Mouse (Mus musculus) frontal cortex, postnatal 10 days (tissue): Measurements from ENCODE around the gene Diras1.
"Not testable (repeated sequence)": the region's sequence is repeated elsewhere in the genome, so short reads cannot be mapped to it uniquely, and the experiment has no call there.

Experiments
- DNase-seq, 2 experiments: peaks; one replicate each; pipeline ENCODE4 v3.0.0; 2022; ENCODE audit warnings: low spot score in 2 of 2, mixed read lengths in 1 of 2

Gene Diras1

DNA sequence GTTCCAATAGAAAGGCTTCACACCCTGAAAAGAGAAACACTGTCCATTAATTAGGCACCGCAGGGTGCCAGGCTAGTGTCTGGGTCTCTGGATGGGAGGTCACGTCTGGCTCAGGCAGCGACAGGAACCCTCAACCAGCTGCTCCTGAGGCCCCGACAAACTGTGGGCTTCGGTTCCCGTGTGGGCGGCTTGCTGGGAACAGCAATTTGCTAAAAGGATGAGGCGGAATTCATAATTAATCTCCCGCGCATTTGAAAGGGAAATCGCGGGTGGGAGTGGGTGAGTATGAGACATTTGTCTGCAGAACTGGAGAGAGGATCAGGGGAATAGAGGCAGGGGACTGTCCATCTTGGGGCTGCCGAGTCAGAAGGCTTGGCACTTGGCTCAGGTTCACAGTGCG, 27.4 kb downstream of the Diras1 start:
- DNase-seq: no peak

DNA sequence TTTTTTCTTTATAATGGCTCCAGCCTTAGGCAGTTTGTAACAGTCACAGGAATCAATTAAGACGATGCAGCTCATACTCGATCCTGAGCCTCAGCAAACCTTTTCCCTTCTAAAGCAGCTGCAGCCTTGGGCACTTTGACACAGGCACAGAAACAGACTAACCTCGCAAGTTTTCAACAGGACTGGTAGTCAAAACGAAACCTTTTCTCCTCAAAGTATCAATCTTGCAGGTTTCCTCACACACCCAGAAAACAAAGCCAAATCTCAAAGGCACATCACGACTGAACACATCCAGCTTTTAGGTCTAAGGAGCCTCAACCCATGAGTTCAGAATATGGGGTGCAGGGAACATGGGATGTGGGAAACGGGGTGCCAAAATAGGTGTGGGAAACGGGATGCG, 28.1 kb downstream of the Diras1 start:
- no peak for DNase-seq

DNA sequence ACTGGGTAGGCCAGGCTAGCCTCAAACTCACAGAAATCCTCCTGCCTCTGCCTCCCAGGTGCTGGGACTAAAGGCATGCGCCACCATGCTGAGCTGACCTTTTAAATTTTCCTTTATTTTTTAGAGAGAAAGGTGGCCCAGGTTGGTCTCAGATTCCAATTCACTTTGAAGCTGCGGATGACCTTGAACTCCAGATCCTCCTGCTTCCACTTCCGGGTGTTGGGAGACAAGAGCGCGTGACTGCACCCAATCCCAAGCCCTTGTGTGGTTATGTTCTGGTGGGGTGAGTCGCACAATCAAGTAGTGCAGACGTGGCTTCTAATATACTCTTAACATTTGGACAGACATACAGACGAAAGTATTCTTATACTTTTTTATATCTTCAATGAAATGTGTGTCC, 29.0 kb downstream of the Diras1 start:
- DNase-seq: no peak

DNA sequence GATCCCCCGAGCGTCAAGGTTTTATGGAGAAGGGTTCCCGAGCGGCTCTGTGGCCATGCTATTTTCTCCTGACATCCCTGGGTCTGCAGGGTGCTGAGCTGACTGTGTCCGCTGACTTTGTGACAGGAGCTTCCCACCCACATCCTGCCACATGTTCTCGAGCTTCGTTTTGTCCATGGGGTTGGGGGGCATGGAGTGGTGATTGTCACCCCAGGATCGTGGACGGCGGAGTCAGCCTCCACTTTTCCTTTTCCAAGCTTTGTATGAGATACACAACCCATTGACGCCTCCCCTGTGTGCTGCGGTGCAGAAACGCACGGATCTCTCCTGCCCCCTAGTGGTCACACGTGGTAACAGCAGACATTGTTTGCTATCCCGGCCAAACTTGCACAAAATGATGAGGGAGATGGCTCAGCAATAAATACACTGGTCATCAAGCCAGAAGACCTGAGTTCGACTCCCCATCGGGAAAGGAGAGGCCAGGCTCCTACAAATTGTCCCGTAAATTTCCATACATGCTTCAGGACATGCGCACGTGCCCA, 30.3 kb downstream of the Diras1 start:
- DNase-seq: peak; percentile 64 to 80

DNA sequence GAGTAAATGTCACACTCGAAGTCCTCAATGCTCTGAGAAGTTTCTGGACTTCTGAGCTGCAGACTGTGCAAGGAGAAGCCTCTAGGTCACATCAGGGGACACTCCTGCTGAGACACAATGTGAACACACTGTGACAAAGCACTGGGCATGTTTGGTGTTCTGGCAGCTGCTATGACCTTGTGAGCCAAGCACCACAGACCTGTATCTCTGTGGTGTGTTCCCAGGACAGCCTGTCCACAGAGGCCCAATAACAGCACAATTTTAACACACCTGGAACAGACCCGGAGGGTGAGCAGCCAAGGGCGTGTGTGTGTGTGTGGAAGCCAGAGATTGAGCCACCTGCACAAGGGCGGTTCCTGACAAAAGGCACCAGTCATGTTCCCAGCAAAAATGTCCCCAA, 30.8 kb downstream of the Diras1 start:
- DNase-seq: no peak

DNA sequence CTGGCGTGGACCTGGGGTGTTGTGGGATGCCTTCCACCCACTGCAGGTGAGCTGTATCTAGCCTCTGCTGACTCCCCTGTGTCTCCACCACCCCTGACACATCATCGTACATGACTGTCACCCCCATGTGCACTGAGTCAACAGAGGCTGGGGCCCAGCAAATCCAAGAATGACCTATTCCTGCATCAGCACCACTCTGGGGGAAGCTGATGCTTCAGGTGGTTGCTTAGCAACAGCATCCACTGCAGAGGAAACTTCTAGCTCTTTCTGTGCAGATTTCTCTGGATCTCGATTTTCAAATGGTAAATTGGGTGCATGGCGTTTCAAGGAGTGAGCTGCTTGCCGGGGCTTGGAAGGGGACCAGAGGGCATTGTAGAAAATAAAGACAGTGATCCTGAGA, 32.2 kb downstream of the Diras1 start:
- no peak for DNase-seq

DNA sequence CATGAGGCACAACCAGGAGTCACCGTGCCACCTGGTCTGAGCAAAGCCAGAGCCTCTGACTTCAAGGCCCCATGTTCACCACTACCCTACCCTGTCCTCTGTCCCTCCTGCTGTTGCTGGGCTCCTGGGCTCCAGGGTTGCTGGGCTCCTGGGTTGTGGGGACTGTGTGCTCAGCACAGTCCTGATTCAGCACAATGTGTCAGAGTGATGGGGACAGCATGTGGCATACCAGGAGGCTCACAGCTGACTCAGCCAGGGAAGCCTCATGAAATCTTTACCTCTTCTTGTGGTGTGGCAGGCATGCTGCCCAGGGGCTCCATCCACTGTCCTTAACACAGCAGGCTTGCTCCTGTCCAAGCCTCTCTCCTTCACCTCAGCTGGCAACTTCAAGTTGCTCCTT, 33.5 kb downstream of the Diras1 start:
- DNase-seq: no peak

DNA sequence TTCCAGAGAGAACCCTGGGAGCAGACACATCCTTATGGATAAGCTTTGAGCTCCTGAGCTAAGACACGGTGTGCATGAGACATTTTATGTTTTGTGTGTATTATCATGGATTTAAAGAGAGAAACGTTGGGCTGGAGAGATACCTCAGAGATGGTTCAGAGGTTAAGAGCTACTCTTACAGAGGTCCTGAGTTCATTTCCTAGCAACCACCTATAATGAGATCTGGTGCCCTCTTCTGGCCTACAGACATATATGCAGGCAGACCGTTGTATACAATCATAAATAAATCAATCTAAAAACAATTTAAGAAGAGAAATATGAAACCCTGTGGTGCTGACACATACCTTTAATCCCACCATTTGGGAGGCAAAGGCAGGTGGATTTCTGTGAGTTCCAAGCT, 34.5 kb downstream of the Diras1 start:
- DNase-seq: no peak

DNA sequence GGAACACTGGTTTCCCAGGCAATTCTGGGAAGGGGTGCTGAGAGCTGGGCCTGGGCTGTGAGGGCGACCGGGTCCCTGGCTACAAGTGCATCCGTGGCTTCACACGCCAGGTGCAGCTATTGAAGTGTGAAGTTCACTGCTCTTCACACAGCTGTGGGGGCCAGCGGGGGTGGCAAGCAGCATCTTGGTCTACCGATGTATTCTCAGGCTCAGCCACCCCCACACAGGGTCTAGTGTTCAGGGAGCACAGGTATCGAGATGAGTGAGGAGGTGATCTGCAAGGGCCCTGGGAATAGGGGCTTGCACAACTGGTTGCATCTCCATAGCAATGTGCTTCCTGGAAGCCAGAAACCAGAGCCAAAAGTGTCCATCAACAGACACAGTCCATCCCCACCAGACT, 35.1 kb downstream of the Diras1 start:
- no peak for DNase-seq

DNA sequence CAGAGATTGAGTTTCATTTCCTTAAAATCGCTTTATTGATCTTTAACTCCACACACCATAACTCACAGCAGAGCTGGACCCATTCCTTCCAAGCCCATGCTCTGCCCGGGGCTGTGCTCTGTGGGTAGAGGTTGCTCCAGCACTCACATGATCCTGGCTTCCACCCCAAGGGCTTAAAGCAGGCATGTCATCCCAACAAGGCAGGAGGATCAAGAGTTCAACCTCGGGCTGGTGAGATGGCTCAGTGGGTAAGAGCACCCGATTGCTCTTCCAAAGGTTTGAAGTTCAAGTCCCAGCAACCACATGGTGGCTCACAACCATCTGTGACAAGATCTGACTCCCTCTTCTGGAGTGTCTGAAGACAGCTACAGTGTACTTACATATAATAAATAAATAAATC, 35.6 kb downstream of the Diras1 start:
- not testable (repeated sequence) for DNase-seq

DNA sequence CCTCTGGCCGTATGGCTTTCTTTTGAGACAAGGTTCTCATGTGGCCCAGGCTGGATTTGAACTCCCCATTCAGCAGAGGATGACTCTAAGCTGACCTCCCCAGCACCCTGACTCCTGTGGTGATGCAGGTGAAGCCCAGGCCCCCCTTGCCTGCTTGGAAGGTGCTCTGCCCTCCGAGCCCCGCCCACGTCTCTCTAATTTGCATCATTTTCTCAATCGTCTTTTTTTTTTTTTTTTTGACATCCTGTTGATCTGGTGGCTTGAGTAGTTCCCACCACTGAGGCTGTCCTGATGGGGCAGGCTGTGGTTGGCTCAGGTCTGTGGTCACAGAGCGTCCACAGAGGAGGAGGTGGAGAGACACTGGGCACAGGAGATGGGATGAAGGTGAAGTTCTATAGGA, 36.0 kb downstream of the Diras1 start:
- DNase-seq: no peak

DNA sequence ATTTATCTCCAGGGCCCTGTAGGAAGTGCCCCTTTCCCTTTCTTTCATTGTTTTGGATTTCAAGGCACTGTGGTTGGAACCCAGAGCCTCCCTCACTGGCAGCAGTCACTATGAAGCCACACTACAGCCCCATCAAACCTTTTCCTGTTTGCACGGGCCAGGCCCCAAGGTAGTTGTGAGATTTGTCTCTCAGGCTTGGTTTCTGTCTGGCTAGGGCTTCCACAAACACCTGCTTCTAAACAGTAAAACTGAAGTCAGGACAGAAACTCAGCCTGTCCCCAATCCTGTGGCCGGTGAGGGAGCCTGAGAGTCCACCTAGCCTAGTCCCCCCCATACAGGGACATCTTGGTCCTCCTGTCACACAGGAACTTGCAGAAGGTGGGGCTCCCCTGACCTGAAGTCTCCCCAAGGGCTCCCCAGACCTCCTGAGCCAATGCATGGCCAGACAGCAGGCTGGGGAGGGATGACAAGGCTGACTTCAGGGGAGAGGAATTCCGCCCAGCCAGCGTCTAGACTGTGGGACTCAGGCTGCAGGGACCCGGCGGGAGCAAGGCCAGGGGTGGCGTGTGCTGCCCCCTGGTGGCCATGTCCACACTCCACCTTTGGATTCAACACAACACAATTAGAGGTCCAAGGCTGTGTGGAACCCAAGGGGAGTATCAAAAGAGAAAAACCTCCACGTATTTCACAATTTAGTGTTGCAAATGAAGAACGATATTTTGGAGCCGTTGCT, 37.6 kb downstream of the Diras1 start:
- DNase-seq: peak in 1 of 2 experiments; percentile 68

DNA sequence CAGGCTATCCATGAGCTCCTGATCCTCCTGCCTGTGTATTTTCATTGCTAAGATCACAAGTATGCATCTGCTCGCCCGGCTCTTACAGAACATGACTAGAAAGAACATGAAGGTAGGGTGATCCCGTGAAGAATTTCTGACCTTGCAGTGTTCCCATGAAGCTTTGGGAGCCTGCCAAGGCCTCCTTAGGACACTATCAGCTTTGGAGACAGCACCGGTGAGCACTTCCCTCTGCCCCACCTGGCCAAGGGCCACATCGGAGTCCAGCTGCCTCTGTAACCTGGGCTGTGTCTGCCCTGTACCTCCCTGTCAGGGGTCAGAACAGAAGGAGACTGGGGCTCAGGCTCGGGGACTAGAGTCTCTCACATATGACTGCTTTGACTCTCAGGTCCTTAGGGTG, 38.7 kb downstream of the Diras1 start:
- DNase-seq: no peak

DNA sequence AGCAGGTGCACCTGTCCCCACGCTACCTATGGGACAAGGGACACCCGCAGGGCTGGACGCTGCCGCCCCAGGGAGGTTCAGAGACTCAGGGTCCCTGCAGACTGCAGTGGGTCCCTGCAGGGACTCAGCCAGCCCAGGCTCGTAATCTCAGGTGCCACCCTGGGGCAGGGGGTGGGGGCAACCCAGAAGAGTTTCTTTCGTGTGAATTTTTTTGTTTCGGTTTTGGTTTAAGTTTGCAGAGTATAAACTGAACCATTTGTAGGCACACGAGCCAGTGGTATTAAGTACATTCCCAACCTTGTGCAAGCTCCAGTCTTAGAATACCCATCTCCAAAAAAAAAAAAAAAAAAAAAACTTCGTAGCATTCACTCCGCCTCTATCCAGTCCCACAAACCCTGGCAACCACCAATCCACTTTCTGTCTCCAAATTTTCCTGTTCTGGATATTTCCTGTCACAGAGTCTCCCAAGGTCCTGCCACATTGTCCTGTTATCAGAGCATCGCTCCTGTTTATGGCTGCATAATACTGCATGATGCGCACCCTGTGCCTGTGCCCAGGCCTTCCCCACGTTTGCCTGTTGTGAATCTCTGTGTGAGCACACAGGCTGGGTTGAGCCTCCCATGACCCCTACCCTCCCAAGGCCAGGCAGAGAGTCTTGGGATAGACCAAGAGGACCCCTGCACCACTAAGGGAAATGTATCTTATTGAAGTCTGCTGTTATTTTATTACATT, 39.3 kb downstream of the Diras1 start:
- DNase-seq: no peak

DNA sequence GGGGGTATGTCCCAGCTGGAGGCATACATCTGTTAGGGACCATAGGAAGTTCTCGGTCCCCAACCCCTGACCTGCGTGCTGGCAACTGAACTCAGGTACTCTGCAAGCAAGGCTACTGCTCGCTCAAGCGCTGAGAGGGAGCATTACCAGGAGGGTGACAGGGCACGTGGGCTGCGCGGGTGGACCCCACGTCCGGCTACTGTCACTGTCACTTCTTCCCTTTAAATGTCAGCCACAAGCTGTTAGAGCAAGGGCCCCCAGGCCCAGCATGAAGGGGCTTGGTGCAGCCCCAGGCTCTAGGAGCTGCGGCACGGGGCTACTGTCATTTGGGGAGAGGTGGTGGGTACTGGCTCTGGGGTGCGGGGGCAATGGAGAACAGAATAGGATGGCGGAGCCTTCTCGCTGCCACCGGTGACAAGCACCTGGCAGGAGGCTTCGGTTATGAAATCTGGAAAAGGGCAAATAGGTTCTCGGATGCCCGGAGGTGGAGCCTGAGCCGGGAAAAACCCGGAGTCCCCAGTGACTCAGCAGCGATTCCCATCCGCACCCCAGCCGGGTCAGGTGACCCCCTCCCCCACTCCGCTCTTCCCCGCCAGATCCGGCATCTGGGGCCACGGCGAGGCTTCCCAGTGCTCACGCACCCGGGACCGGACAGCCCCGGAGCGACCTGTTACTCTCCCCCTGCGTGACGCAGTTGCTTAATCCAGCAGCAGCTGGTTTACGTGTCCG, 40.1 kb downstream of the Diras1 start:
- DNase-seq: no peak

DNA sequence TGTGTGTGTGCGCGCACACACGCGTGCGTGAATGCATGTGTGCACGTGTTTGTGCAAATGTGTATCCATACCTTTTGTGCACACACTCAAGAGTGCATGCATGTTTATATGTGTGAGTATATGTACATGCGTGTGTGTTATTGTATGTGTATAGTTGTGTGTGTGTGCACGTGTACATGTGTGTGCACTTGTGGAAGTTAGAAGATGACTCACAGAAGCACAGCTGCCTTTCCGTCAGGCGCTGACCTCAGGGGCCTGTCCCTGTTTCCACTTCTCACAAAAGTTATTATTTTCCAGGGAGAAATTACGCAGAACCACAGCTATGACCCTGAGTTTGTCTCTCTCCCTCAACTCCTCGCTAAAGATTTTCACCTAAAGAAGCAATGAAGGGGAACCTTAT, 41.2 kb downstream of the Diras1 start:
- DNase-seq: no peak

DNA sequence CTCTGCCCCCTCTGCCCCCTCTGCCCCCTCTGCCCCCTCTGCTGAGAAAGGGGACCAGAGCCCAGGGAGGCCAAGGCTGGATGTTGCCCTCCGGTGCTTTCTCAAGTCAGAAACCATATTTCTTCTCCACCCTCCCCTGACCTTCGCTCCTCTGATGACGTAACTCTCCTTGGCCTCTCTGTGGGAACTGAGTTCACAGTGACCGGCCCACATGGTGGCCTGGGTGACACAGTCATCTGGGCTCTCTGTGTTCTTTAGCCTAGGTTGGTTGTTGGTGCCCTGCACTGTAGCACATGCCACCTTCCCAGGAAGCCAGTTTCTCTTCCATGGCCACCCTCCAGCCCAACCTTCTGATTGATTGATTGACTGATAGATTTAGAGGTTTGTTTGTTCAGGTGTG, 43.1 kb downstream of the Diras1 start:
- DNase-seq: no peak

DNA sequence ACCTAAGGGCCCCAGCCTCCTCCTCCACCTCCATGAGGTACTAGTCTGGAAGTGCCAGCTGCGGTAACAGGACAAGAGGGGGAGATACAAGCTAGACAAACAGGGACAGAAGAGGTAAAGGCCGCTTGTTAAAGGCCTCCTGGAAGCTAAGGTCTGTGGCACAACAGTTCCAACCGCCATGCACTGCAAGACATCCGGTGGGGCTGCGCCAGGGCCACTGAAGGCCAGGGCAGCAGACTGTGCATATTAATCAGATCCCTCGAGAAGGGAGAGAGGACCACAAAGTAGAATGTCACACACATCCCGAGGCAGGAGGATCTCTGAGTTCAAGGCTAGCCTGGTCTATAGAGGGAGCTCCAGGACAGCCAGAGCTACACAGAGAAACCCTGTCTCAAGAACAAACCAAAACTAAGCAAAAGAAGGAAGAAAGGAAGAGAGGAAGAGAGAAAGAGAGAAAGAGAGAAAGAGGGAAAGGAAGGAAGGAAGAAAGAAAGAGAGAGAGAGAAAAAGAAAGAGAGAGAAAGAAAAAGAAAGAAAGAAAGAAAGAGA, 43.8 kb downstream of the Diras1 start:
- no peak for DNase-seq

DNA sequence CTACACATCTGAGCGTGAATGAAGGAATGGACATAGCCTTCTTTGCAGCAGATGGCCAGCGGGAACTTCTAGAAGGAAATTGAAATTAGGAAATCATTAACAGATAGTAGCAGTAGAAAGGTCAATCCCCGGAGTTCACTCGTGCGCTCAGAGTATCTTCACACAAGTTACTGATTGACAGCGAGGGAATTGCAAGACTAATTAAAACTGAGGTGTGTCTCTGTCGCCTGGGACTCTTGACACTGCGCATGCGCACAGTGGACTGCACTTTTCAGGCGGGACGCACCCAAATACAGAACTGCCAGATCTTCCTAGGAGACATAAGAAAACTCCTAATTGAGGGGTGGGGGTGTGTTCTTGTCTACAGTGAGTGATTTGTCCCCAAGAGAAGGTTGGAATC, 50.0 kb downstream of the Diras1 start:
- no peak for DNase-seq

DNA sequence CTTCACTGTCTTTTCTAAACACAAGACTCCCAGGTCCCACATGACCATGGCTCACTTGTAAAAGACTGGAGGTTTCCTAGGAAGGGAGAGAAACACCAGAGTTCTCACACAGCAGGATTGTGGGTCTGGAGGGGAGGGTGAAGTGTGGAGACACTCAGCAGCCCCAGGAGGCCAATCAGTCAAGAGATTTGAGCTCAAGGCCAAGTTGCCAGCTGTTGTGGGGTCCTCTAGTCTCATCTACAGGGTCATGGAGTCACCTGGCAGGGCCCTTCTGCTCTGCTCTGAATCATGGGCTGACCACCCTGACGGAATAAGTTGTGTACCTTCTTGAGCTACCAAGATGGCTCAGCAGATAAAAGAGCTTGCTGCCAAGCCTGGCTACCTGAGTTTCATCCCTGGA, 51.7 kb downstream of the Diras1 start:
- DNase-seq: no peak

DNA sequence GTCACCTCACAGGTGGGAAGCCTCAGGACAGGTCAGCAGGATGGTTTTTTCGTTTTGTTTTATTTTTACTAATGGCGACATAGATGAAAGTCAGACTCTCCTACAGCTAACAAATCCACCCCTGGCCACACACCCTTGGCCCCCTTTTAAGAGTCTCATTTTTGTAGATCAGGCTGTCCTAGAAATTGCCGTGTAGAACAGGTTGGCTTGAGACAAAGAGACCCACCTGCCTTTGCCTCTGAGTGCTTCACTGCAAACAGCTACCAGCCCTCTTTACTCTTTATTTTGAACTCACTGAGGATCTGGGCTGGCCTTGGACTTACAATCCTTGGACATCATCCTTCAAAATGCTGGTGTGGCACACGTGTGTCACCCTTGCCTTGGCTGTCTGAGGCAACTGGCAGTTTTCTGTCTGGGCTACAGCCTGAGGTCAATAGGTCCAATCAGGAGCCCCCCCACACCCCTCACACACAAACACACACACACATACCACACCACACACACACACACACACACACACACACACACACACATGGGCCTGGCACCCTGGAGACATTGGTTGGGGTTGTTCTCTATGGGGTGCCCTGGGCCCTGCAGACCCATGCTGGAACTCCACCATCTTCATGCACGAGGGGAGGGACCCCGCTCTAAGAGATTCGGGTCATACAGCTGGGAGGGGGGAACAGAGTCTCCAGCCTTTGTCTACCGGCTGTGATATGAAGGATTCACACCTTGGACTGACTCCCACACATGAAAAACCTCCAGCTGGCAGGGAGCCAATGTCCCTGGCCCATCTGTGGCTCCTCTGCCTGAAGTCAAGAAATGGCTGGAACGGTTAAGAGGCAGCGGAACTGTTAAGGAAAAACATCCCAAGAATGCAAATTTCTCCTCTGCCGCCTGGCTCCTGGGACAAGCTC, 53.1 kb downstream of the Diras1 start:
- no peak for DNase-seq
